Mouse (Mus musculus): Measurements from ENCODE around the gene Ids. TPM values are rescaled to one million over a fixed set of nuclear protein-coding genes. Genes with fewer than 3 reads are reported as not detected.
"Not testable (repeated sequence)": the region's sequence is repeated elsewhere in the genome, so short reads cannot be mapped to it uniquely, and the experiment has no call there.

Gene Ids
- polyA plus RNA-seq (2014; fragmentation: Nextera tagmentation; extraction: Ambion mirVana), result 13.8 and 15.1 TPM in 2 replicates

DNA sequence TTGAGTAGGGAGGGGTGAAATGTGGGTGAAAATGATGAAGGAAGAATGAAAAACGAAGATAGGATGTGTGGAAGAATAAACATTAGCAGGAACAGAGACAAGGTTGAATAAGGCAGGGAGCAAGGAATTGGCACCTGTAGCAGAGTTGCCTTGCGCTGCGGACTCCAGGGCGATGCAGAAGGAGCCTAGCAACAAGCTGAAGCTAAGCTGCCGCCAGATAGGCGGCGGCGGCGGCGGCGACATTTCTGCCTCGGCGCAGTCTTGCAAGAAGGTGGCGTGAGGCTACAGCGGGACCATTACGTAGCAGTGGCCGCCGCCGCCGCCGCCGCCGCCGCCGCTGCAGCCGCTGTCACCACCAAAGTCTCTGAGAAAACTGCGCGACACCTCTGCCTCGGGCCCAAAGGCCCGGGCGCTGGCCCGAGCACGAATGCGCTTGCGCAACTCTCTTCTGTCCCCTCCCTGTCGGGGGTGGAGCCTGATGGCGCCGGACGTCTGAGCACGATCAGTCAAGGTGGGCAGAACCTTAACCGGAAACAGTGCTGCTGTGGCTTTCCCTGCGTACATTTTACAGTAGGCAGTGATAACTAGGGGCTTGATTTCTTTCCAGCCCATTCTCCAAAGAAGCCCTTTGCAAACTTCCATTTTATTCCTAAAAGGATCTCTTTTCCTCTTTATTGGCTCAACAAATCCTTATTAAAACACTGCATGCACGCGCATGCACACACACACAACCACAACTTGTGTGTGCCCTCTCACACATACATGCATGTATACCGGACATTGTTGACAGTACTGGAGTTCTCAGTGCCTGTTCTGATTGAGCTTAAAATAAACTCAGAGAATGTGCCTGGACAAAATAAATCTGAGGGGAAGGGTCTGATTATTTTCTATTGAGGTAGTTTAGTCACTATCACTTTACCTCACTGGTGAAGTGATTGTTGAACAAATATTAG lies at the start of gene Ids:
Gene Ids, minus strand, starts transcription at position 424 of the 953 bp plus-strand sequence.
- peak within 1 kb of the TSS; percentile 44; the same call in 1 of the 2 replicates for H3K27ac ChIP-seq (ENCODE audit: low read depth, low read length)
- peak within 1 kb of the TSS; percentile 62 for H3K9ac ChIP-seq (ENCODE audit: low read length)
- DNase-seq (ENCODE audit: low spot score) (peak; percentile 93), ATAC-seq (peak; percentile 96)
- 34% methylated on average over 40 of the region's 45 CpGs for WGBS
- H3K27me3 ChIP-seq (replicated peaks; ENCODE audit: control insufficient read depth, insufficient read depth, low read length), result no peaks in the 10 kb centered on the region
- peak within 1 kb of the TSS; percentile 49 for H3K4me2 ChIP-seq (ENCODE audit: low read length)
- H3K9me3 ChIP-seq (replicated peaks; ENCODE audit: control insufficient read depth, low read length), result no peaks in the 10 kb centered on the region
- peak within 1 kb of the TSS; percentile 44 for H3K4me3 ChIP-seq (ENCODE audit: low read depth, low read length)
- H3K4me1 ChIP-seq (ENCODE audit: control insufficient read depth, insufficient read depth, low read length), result 0 out of 2 replicates have a peak, but pooled peaks cover 2% of the 10 kb centered on the region
- H3K36me3 ChIP-seq (ENCODE audit: control insufficient read depth, insufficient read depth, low read length), result peaks cover 6% of the 10 kb centered on the region

DNA sequence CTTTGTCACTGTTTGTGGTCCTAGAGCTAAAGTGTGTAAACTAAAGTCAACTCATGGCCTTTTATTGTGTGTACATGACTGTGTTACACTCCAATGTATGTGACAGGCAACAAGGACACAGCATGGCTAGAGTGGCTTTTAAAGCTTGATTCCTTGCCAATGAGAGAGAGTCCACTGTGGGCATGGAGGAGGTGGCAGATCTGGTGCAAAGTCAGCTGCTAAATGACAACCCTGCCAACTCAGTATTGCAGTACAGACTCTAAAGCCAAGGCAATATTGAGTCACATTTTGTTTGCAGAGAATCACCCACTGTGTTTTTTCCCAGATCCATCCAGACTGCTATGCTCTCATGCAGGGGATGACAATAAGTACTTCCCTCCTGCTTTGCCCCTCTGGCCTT lies 27.8 kb upstream of the Ids start:
- H3K36me3 ChIP-seq (ENCODE audit: control insufficient read depth, insufficient read depth, low read length); H3K27ac ChIP-seq (ENCODE audit: low read depth, low read length); H3K4me3 ChIP-seq (ENCODE audit: low read depth, low read length); H3K4me2 ChIP-seq (ENCODE audit: low read length); H3K27me3 ChIP-seq (replicated peaks; ENCODE audit: control insufficient read depth, insufficient read depth, low read length); H3K9me3 ChIP-seq (replicated peaks; ENCODE audit: control insufficient read depth, low read length); H3K4me1 ChIP-seq (ENCODE audit: control insufficient read depth, insufficient read depth, low read length); H3K9ac ChIP-seq (ENCODE audit: low read length); ATAC-seq; DNase-seq (ENCODE audit: low spot score): not testable (repeated sequence)

DNA sequence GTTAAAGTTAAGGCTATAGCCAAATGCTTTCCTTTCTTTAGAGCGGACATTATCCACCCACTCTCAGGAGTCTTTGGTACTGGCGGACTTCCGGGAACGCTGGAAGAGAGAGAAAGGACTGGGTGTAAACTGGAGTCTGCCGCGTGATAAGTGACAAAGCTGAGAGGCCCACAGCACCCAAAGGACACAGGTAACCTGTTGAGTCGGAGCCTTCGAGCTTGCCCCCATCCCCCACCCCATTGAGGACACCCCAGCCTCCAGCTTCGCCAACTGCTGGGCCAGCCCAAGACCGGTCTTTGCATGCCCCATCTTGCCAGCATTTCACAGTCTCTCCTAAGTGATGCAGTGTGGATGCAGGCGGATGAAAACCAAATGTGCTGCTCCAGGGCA lies 21.1 kb upstream of the Ids start:
- H3K4me2 ChIP-seq (ENCODE audit: low read length), result peak overlapping the region; percentile 53
- H3K4me3 ChIP-seq (ENCODE audit: low read depth, low read length), result peak overlapping the region; percentile 44
- peaks cover 4% of the 10 kb centered on the region; the same call in 1 of the 2 replicates for H3K36me3 ChIP-seq (ENCODE audit: control insufficient read depth, insufficient read depth, low read length)
- ATAC-seq (peak; percentile 43; the same call in 1 of the 2 replicates), DNase-seq (ENCODE audit: low spot score) (no peak)
- WGBS, result 27% methylated on average over 11 of the region's 11 CpGs
- H3K27ac ChIP-seq (ENCODE audit: low read depth, low read length), result 0 out of 2 replicates have a peak overlapping the region, but pooled peaks have one; percentile 27
- H3K9ac ChIP-seq (ENCODE audit: low read length), result peak overlapping the region; percentile 66
- no peaks in the 10 kb centered on the region for H3K9me3 ChIP-seq (replicated peaks; ENCODE audit: control insufficient read depth, low read length)
- no peaks in the 10 kb centered on the region for H3K27me3 ChIP-seq (replicated peaks; ENCODE audit: control insufficient read depth, insufficient read depth, low read length)
- peaks cover 2% of the 10 kb centered on the region; the same call in 1 of the 2 replicates for H3K4me1 ChIP-seq (ENCODE audit: control insufficient read depth, insufficient read depth, low read length)

DNA sequence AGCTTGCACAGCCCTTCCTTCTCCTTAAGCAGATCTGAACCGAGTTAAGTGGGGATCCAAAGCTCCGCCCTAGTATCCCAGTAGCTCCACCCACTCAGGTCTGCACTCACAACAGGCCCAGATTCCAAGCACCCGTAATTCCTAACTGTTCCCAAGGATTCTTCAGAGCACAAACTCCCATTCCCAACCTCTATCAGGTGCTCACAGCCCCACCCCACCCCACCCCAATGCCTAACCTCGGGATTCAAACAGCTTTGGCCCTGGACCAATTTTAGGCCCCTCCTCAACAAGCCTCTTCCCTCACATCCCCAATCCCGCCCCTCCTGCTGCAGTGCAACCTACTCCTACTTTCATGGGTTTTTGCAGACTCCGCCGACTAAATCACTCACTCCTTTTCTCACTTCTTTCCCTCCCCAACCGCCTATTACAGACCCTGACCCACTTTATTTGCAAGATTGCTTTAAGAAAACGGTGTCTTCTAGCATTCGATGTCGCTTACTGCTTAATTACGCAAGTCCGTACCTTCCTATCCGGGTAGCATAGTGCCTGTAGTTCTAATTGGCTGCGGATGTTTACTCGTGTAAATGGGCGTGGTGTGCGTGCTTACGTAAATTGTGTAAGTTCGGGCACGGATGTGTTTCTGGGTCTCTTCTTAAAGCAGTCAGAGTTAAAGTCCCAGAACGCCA lies 20.5 kb upstream of the Ids start, which contains the start of gene 1110012L19Rik:
Gene 1110012L19Rik, plus strand, starts transcription at position 602 of the 686 bp plus-strand sequence.
- no peaks in the 10 kb centered on the region for H3K27me3 ChIP-seq (replicated peaks; ENCODE audit: control insufficient read depth, insufficient read depth, low read length)
- peak within 1 kb of the TSS; percentile 66 for H3K9ac ChIP-seq (ENCODE audit: low read length)
- H3K4me3 ChIP-seq (ENCODE audit: low read depth, low read length), result peak within 1 kb of the TSS; percentile 44
- ATAC-seq (peak; percentile 97), DNase-seq (ENCODE audit: low spot score) (peak; percentile 93)
- 24% methylated on average over 22 of the region's 22 CpGs for WGBS
- peaks cover 2% of the 10 kb centered on the region; the same call in 1 of the 2 replicates for H3K4me1 ChIP-seq (ENCODE audit: control insufficient read depth, insufficient read depth, low read length)
- no peaks in the 10 kb centered on the region for H3K9me3 ChIP-seq (replicated peaks; ENCODE audit: control insufficient read depth, low read length)
- H3K4me2 ChIP-seq (ENCODE audit: low read length), result peak within 1 kb of the TSS; percentile 53
- peaks cover 4% of the 10 kb centered on the region; the same call in 1 of the 2 replicates for H3K36me3 ChIP-seq (ENCODE audit: control insufficient read depth, insufficient read depth, low read length)
- H3K27ac ChIP-seq (ENCODE audit: low read depth, low read length), result peak within 1 kb of the TSS; percentile 65; the same call in 1 of the 2 replicates

DNA sequence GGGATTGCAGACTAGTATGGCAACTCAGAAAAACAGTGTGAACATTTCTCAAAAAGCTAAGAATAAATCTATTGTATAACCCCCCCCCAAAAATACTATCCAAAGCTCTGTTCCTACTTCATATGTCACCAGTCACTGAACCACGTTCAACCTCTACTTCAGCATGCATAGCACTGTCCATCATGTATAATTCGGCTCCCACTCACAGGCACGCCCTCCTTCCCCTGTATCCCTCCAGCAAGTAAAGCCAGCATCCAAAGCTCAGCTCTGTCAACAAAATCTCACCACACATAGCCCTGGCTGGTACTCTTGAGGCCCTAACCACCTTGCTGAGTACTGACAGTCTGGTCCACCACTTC lies 20.0 kb upstream of the Ids start:
- no peak; the same call in 1 of the 2 replicates for ATAC-seq
- H3K27ac ChIP-seq (ENCODE audit: low read depth, low read length), result 0 out of 2 replicates have a peak overlapping the region, but pooled peaks have one; percentile 65
- WGBS, result 56% methylated on average over 3 of the region's 3 CpGs

DNA sequence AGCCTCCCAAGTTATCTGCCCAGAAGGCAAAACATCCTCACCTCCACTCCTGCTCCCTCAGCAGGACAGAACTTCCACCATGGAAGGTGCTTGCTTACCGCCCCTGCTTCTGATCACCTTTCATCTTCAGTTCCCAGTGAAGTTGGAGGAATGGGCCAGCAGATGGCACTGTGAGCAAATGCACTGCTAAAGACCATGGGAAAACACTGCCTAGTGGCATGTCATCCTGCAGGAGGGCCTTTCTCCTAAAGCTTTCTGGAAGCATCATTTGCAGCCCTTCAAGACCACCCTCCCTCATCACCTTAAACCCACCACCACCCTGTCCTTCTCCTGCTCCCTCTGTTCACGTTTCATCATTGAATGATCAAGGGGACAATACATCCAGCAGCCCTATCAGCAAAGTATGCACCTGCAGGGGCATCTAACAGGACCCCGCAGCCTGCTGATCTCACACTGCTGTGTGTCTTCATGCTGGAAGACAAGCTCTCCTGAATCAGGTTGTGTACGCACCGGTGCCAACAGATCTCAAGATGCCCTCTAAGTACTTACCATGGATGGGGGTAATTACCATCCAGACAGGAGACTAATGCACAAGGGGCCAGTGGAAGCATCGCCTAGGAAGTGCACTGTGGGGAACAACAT lies 9.7 kb upstream of the Ids start:
- H3K9me3 ChIP-seq (replicated peaks; ENCODE audit: control insufficient read depth, low read length); H3K27ac ChIP-seq (ENCODE audit: low read depth, low read length); H3K27me3 ChIP-seq (replicated peaks; ENCODE audit: control insufficient read depth, insufficient read depth, low read length); H3K36me3 ChIP-seq (ENCODE audit: control insufficient read depth, insufficient read depth, low read length); H3K4me1 ChIP-seq (ENCODE audit: control insufficient read depth, insufficient read depth, low read length); H3K4me3 ChIP-seq (ENCODE audit: low read depth, low read length); H3K9ac ChIP-seq (ENCODE audit: low read length); DNase-seq (ENCODE audit: low spot score); H3K4me2 ChIP-seq (ENCODE audit: low read length): not testable (repeated sequence)
- peak; percentile 81 for ATAC-seq
- WGBS, result 70% methylated on average over 4 of the region's 6 CpGs

More for the DNA sequence above, 20.0 kb upstream of the Ids start:
- DNase-seq (ENCODE audit: low spot score), result no peak
- Histone ChIP-seq H3K9me3 (replicated peaks; ENCODE audit: control insufficient read depth, low read length) (no peaks in the 10 kb centered on the region), H3K4me3 (ENCODE audit: low read depth, low read length) (peak overlapping the region; percentile 44), H3K27me3 (replicated peaks; ENCODE audit: control insufficient read depth, insufficient read depth, low read length) (no peaks in the 10 kb centered on the region), H3K9ac (ENCODE audit: low read length) (peak overlapping the region; percentile 43; the same call in 1 of the 2 replicates), H3K4me1 (ENCODE audit: control insufficient read depth, insufficient read depth, low read length) (peaks cover 2% of the 10 kb centered on the region; the same call in 1 of the 2 replicates), H3K36me3 (ENCODE audit: control insufficient read depth, insufficient read depth, low read length) (peaks cover 4% of the 10 kb centered on the region; the same call in 1 of the 2 replicates), H3K4me2 (ENCODE audit: low read length) (peak overlapping the region; percentile 43)

DNA sequence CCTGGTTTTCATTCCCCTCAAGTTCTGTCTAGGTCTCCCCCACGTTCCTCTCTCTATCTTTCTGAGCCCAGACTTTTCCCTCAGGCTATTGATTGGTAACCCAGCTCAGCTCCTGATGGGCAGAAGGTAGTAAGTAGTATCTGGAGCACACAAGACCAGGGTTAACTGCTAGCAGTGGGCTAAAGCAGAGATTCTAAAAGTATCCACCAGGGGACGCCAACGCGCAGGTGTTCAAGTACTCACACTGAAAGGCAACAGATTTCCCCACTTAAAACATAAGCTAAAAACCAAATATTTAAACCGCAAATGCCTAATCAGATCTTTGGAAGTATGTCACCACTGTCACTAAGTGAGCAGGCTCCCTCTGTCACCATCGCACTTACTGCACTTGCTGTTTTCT lies 4.9 kb upstream of the Ids start:
- H3K27ac ChIP-seq (ENCODE audit: low read depth, low read length); H3K36me3 ChIP-seq (ENCODE audit: control insufficient read depth, insufficient read depth, low read length); H3K4me1 ChIP-seq (ENCODE audit: control insufficient read depth, insufficient read depth, low read length); H3K27me3 ChIP-seq (replicated peaks; ENCODE audit: control insufficient read depth, insufficient read depth, low read length); H3K9ac ChIP-seq (ENCODE audit: low read length); H3K4me3 ChIP-seq (ENCODE audit: low read depth, low read length); H3K4me2 ChIP-seq (ENCODE audit: low read length); DNase-seq (ENCODE audit: low spot score); ATAC-seq; H3K9me3 ChIP-seq (replicated peaks; ENCODE audit: control insufficient read depth, low read length): not testable (repeated sequence)
- WGBS, result 36% methylated on average over 1 of the region's 6 CpGs

DNA sequence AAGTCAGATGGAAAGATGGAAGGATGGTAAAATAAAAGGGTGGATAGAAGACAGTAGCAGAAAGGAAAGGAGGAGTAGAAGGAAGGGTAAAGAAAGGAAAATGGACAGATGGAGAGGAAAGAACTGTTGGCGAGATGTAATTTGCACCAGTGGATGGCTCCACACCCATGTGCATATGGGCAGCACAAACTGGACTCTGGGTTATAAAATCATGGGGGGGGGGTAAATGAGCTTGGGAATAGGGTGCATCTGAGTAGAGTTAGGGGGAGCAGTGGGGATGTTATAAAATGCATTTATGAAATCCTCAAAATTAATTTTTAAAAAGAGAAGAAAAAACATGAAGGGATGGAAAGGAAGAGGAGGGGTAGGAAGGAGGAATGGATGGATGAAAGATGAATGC lies 682 bp downstream of the Ids start:
- Histone ChIP-seq H3K27ac (ENCODE audit: low read depth, low read length) (peak overlapping the region; percentile 44; the same call in 1 of the 2 replicates), H3K36me3 (ENCODE audit: control insufficient read depth, insufficient read depth, low read length) (peaks cover 12% of the 10 kb centered on the region), H3K4me2 (ENCODE audit: low read length) (peak overlapping the region; percentile 49), H3K4me1 (ENCODE audit: control insufficient read depth, insufficient read depth, low read length) (0 out of 2 replicates have a peak, but pooled peaks cover 2% of the 10 kb centered on the region), H3K9ac (ENCODE audit: low read length) (peak overlapping the region; percentile 62), H3K27me3 (replicated peaks; ENCODE audit: control insufficient read depth, insufficient read depth, low read length) (no peaks in the 10 kb centered on the region), H3K9me3 (replicated peaks; ENCODE audit: control insufficient read depth, low read length) (no peaks in the 10 kb centered on the region), H3K4me3 (ENCODE audit: low read depth, low read length) (peak overlapping the region; percentile 44)
- DNase-seq (ENCODE audit: low spot score), result no peak
- WGBS, result 60% methylated on average over 1 of the region's 1 CpGs
- ATAC-seq, result peak; percentile 40; the same call in 1 of the 2 replicates

Data from forebrain, embryonic 14.5 days (tissue).